Mouse (Mus musculus): ENCODE data around the gene Limch1. TPM values are rescaled to one million over a fixed set of nuclear protein-coding genes. Genes with fewer than 3 reads are reported as not detected.
A peak's percentile ranks its signal among the peaks of the same experiment; 100 is the strongest.

Limch1 gene
- total and polyA plus RNA-seq, 2 experiments from 2014 or later: 62.8 to 133 TPM

DNA sequence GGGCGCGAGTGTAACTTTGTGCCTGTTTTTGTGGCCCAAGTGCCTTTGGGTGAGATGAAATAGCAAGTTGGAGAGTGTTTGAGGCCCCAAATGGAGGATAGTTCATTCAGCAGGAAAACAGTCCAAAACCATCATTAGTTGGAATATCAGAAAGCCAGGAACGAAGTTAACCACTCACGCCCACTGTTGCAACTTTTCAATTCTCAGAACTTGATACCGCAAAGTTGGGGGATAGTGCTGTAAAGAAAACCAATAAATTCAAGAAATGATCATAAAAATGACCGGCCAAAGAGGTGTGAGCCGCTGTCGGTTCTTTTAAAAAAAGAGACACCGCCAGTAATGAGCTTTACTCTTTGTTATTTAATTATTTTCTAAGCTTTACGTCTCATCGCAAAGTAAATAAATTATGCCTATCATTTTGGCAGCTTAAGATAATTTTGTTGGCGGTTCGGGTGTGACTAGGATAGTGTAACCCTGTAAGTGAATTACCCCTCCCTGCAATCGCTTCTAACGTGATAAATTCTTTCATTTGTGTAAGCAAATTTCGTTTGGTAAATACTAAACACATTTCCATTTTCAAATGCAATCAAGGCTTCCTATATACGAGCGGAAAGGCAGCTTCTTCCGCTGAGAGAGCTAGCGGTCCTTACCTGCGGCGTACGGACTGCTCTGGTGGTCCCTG is 352.6 kb downstream of the Limch1 start:
- Histone ChIP-seq H3K4me1 (ENCODE audit: insufficient read depth) (no peaks in the 10 kb centered on the region), H3K4me2 (ENCODE audit: low read depth) (no peak overlapping the region), H3K36me3 (ENCODE audit: insufficient read depth) (no peaks in the 10 kb centered on the region), H3K9me3 (ENCODE audit: low read length) (no peaks in the 10 kb centered on the region), H3K27me3 (ENCODE audit: insufficient read depth, low read length) (peaks cover 79% of the 10 kb centered on the region), H3K9ac (no peak overlapping the region), H3K4me3 (ENCODE audit: low read depth, low read length) (no peak overlapping the region), H3K27ac (ENCODE audit: low read depth, low read length) (no peak overlapping the region)
- WGBS: 3% methylated on average over 23 of the region's 23 CpGs
- ATAC-seq (no peak), DNase-seq (peak; percentile 70)
- no peak for TF ChIP-seq CTCF (IDR thresholded peaks at IDR 0.05; ENCODE audit: low read depth)

DNA sequence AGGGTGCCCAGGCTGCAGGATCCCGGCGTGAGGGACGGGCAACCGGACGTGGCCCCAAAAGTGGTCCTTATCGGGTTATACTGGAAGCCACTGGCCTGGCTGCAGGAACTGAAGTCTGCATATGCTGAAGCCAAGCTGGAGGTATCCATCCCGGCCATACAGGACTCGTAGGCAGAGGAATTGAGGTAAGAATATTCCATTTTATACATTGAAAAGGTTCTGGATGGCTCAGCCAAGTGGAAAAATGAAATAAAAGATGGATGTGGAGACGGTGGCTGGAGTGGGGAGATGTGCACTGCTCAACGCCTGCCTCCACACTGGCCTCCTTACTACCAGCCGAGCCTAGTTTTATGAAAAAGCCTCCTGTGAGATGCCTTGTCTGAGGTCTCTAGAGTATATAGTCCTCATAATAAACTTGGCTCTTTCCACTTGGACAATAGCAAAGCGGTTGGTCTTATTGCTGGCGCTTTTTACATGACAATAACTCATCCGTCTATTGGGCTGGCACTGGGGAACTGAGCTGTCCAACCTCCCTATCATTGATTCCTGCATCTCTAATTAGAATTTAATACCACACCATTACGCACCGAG is 353.2 kb downstream of the Limch1 start, which contains the start of gene Phox2b:
Gene Phox2b, minus strand, starts transcription at position 569 of the 591 bp plus-strand sequence.
- ATAC-seq (no peak), DNase-seq (no peak)
- Histone ChIP-seq H3K27me3 (ENCODE audit: insufficient read depth, low read length) (peaks cover 78% of the 10 kb centered on the region), H3K36me3 (ENCODE audit: insufficient read depth) (no peaks in the 10 kb centered on the region), H3K27ac (ENCODE audit: low read depth, low read length) (no peak within 1 kb of the TSS), H3K9me3 (ENCODE audit: low read length) (no peaks in the 10 kb centered on the region), H3K4me3 (ENCODE audit: low read depth, low read length) (no peak within 1 kb of the TSS), H3K9ac (no peak within 1 kb of the TSS), H3K4me1 (ENCODE audit: insufficient read depth) (no peaks in the 10 kb centered on the region), H3K4me2 (ENCODE audit: low read depth) (no peak within 1 kb of the TSS)
- TF ChIP-seq CTCF (IDR thresholded peaks at IDR 0.05; ENCODE audit: low read depth): no peak
- under 1% methylated on average over 16 of the region's 16 CpGs for WGBS

- Histone ChIP-seq H3K4me1 (ENCODE audit: insufficient read depth) (no peaks in the 10 kb centered on the region), H3K9ac (no peak overlapping the region), H3K27ac (ENCODE audit: low read depth, low read length) (no peak overlapping the region), H3K36me3 (ENCODE audit: insufficient read depth) (no peaks in the 10 kb centered on the region), H3K4me2 (ENCODE audit: low read depth) (no peak overlapping the region), H3K4me3 (ENCODE audit: low read depth, low read length) (no peak overlapping the region), H3K27me3 (ENCODE audit: insufficient read depth, low read length) (peaks cover 80% of the 10 kb centered on the region), H3K9me3 (ENCODE audit: low read length) (no peaks in the 10 kb centered on the region)
- ATAC-seq (no peak), DNase-seq (peak; percentile 85)
- WGBS: 1% methylated on average over 32 of the region's 32 CpGs
- TF ChIP-seq CTCF (IDR thresholded peaks at IDR 0.05; ENCODE audit: low read depth): no peak
Observed at GRCm38 (mm10) chr5:67099393-67100271, 354.0 kb downstream of the Limch1 start.

DNA sequence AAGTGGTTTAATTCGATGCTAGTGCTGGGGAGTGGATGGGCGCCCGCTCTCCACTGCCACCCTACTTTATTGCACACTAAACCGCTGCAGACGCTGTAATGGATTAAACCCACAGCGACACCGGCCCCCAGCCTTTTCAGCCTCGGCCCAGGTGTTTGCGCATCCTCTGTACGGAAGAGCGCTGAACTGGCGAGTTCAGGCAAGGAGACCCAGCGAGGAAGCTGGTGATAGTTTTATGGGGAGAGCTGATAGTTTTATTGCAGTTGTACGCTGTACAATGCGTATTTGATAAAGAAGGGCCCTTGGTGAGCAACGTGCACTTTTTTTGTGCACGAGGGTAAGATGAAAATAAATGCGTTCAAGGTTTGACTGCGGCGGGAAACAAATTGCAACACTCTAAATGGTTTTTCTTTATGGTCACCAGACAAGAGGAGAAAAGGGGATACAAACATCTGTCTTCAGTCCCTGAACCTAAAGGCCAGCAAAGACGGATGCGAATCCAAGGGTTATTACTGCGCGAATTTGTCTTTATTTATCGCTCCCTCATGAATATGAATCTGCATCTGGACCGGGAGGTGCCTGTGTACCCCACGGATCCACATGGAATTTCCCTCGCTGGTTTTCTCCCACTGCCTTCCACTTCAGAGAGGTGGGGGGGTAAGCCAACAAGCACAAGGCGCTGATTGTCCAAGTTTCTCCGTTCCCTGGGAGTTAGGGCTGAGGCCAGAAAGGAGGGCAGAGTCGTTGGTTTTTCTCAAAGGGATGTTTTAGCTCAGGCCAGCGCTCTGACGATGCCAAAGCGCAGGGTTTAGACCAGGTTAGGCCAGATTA is 355.2 kb downstream of the Limch1 start:
- 2% methylated on average over 34 of the region's 34 CpGs for WGBS
- no peak for DNase-seq
- no peak overlapping the region for H3K4me2 ChIP-seq (ENCODE audit: low read depth)

DNA sequence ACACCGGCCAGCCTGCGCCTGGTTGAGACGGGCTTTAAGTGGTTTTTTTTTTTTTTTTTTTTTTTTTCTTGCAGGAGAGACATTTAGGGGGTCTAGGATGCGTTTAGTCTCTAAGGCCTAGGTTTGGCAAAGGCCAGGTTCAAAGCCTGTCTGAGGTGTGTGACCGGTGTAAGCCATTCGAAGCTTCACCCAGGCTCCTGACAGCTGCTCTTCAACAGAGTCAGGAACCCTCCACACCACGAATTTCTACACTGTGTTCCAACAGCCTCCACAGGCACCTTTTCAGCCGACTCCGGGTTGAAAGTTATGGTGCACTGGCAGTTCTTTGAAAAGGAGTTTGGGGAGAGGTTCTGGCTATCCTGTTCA is 355.8 kb downstream of the Limch1 start:
- H3K27me3 ChIP-seq (ENCODE audit: insufficient read depth, low read length): peaks cover 67% of the 10 kb centered on the region
- ATAC-seq: no peak

More for the DNA sequence above, 355.2 kb downstream of the Limch1 start:
- no peak for ATAC-seq
- H3K9me3 ChIP-seq (ENCODE audit: low read length): no peaks in the 10 kb centered on the region
- no peak overlapping the region for H3K27ac ChIP-seq (ENCODE audit: low read depth, low read length)
- peaks cover 72% of the 10 kb centered on the region for H3K27me3 ChIP-seq (ENCODE audit: insufficient read depth, low read length)
- no peak overlapping the region for H3K9ac ChIP-seq
- no peak overlapping the region for H3K4me3 ChIP-seq (ENCODE audit: low read depth, low read length)
- no peaks in the 10 kb centered on the region for H3K4me1 ChIP-seq (ENCODE audit: insufficient read depth)
- H3K36me3 ChIP-seq (ENCODE audit: insufficient read depth): no peaks in the 10 kb centered on the region
- TF ChIP-seq CTCF (IDR thresholded peaks at IDR 0.05; ENCODE audit: low read depth): no peak

DNA sequence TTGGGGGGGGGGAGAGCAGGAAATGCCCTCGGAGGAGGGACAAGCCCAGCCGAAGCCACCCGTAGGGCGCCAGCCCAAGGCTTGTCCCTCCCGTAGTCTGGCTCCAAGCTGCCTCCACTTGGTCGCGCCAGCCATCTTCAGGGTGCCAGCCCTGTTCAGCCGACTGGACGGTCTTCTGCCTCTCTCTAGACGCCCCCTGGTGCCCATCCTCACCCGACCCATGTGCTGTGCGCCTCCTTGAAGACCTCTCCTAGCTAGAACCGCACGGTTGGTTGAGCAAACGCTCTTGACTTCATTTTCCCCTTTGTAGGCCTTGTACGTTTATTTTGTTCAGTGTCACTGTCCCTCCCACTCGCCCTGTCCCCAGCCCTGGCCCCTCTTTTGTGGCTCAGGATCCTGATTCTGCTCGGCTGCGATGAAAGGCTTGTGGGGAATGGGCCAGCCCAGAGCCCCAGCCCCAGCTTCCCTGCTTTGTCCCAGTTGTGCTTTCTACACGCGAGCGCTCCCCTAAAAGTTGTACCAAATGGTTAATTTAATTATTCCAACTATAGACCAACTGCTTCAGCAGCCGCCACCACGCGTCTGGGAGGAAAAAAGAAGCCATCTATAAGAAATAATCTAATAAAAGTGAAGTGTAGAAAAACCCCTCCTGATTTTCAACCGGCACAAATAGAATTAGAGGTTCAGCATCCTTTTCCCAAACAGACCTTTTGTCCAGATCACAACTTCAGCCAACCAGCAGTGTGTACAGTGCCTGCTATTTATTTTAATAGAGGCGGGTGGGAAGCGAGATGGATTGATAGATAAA is 356.4 kb downstream of the Limch1 start:
- H3K9ac ChIP-seq: no peak overlapping the region

More for the DNA sequence above, 355.8 kb downstream of the Limch1 start:
- Histone ChIP-seq H3K27ac (ENCODE audit: low read depth, low read length) (no peak overlapping the region), H3K9me3 (ENCODE audit: low read length) (no peaks in the 10 kb centered on the region), H3K4me1 (ENCODE audit: insufficient read depth) (no peaks in the 10 kb centered on the region), H3K4me3 (ENCODE audit: low read depth, low read length) (no peak overlapping the region), H3K9ac (no peak overlapping the region), H3K36me3 (ENCODE audit: insufficient read depth) (no peaks in the 10 kb centered on the region), H3K4me2 (ENCODE audit: low read depth) (no peak overlapping the region)
- no peak for DNase-seq
- 3% methylated on average over 9 of the region's 9 CpGs for WGBS
- no peak for TF ChIP-seq CTCF (IDR thresholded peaks at IDR 0.05; ENCODE audit: low read depth)

More for the DNA sequence above, 356.4 kb downstream of the Limch1 start:
- no peak for DNase-seq
- H3K27me3 ChIP-seq (ENCODE audit: insufficient read depth, low read length): peaks cover 65% of the 10 kb centered on the region
- ATAC-seq: peak; percentile 40
- 4% methylated on average over 28 of the region's 28 CpGs for WGBS
- no peak overlapping the region for H3K27ac ChIP-seq (ENCODE audit: low read depth, low read length)
- no peaks in the 10 kb centered on the region for H3K9me3 ChIP-seq (ENCODE audit: low read length)
- no peaks in the 10 kb centered on the region for H3K36me3 ChIP-seq (ENCODE audit: insufficient read depth)
- TF ChIP-seq CTCF (IDR thresholded peaks at IDR 0.05; ENCODE audit: low read depth): peak; percentile 32
- no peak overlapping the region for H3K4me3 ChIP-seq (ENCODE audit: low read depth, low read length)
- H3K4me2 ChIP-seq (ENCODE audit: low read depth): no peak overlapping the region
- no peaks in the 10 kb centered on the region for H3K4me1 ChIP-seq (ENCODE audit: insufficient read depth)
